Mouse (Mus musculus): ENCODE results near the gene Macrod2. TPM values are rescaled to one million over a fixed set of nuclear protein-coding genes. Genes with fewer than 3 reads are reported as not detected.

The Macrod2 gene
- polyA plus RNA-seq, 1 experiment from 2014 or later = 22.7 TPM

GRCm38 (mm10) chr2:140912179-140912578 lies 517.1 kb downstream of the Macrod2 start:
- H3K36me3 ChIP-seq = no peaks in the 10 kb centered on the region
- ATAC-seq (ENCODE audit: insufficient number of reproducible peaks, low FRiP score) = no peak
- H3K9ac ChIP-seq = no peak overlapping the region
- no peaks in the 10 kb centered on the region for H3K9me3 ChIP-seq (replicated peaks)
- no peak overlapping the region for H3K27ac ChIP-seq (ENCODE audit: poor library complexity, severe bottlenecking)
- no peak overlapping the region for H3K4me2 ChIP-seq
- H3K27me3 ChIP-seq (replicated peaks) = no peaks in the 10 kb centered on the region
- WGBS = 86% methylated on average over 1 of the region's 1 CpGs
- H3K4me3 ChIP-seq = no peak overlapping the region
- no peaks in the 10 kb centered on the region for H3K4me1 ChIP-seq (replicated peaks)

GRCm38 (mm10) chr2:140912931-140913330 lies 517.8 kb downstream of the Macrod2 start:
- ATAC-seq (ENCODE audit: insufficient number of reproducible peaks, low FRiP score) = no peak
- Histone ChIP-seq H3K9ac (no peak overlapping the region), H3K4me2 (no peak overlapping the region), H3K4me1 (replicated peaks) (no peaks in the 10 kb centered on the region), H3K9me3 (replicated peaks) (no peaks in the 10 kb centered on the region), H3K27ac (ENCODE audit: poor library complexity, severe bottlenecking) (no peak overlapping the region), H3K4me3 (no peak overlapping the region), H3K27me3 (replicated peaks) (no peaks in the 10 kb centered on the region), H3K36me3 (no peaks in the 10 kb centered on the region)
- 81% methylated on average over 2 of the region's 2 CpGs for WGBS

GRCm38 (mm10) chr2:140913679-140914412 lies 518.7 kb downstream of the Macrod2 start:
- Histone ChIP-seq H3K4me3 (no peak overlapping the region), H3K9me3 (replicated peaks) (no peaks in the 10 kb centered on the region), H3K9ac (no peak overlapping the region), H3K36me3 (no peaks in the 10 kb centered on the region), H3K4me2 (no peak overlapping the region), H3K4me1 (replicated peaks) (no peaks in the 10 kb centered on the region), H3K27me3 (replicated peaks) (no peaks in the 10 kb centered on the region), H3K27ac (ENCODE audit: poor library complexity, severe bottlenecking) (no peak overlapping the region)
- WGBS = 70% methylated on average over 7 of the region's 7 CpGs
- no peak for ATAC-seq (ENCODE audit: insufficient number of reproducible peaks, low FRiP score)

- no peak overlapping the region for H3K4me2 ChIP-seq
- H3K27me3 ChIP-seq (replicated peaks) = no peaks in the 10 kb centered on the region
- H3K9ac ChIP-seq = no peak overlapping the region
- no peaks in the 10 kb centered on the region for H3K9me3 ChIP-seq (replicated peaks)
- no peak overlapping the region for H3K4me3 ChIP-seq
- no peak for ATAC-seq (ENCODE audit: insufficient number of reproducible peaks, low FRiP score)
- H3K27ac ChIP-seq (ENCODE audit: poor library complexity, severe bottlenecking) = no peak overlapping the region
- no peaks in the 10 kb centered on the region for H3K36me3 ChIP-seq
- no peaks in the 10 kb centered on the region for H3K4me1 ChIP-seq (replicated peaks)
These were observed 531.8 kb downstream of the Macrod2 start for GRCm38 (mm10) chr2:140926922-140927321.

- Histone ChIP-seq H3K27me3 (replicated peaks) (no peaks in the 10 kb centered on the region), H3K4me1 (replicated peaks) (no peaks in the 10 kb centered on the region), H3K4me3 (no peak overlapping the region), H3K27ac (ENCODE audit: poor library complexity, severe bottlenecking) (no peak overlapping the region), H3K9me3 (replicated peaks) (no peaks in the 10 kb centered on the region), H3K9ac (no peak overlapping the region), H3K4me2 (no peak overlapping the region), H3K36me3 (no peaks in the 10 kb centered on the region)
- WGBS = 33% methylated on average over 1 of the region's 1 CpGs
- ATAC-seq (ENCODE audit: insufficient number of reproducible peaks, low FRiP score) = no peak
These were observed 539.4 kb downstream of the Macrod2 start for GRCm38 (mm10) chr2:140934483-140934882.

- 78% methylated on average over 3 of the region's 3 CpGs for WGBS
- Histone ChIP-seq H3K9ac (no peak overlapping the region), H3K27me3 (replicated peaks) (no peaks in the 10 kb centered on the region), H3K4me1 (replicated peaks) (no peaks in the 10 kb centered on the region), H3K4me3 (no peak overlapping the region), H3K9me3 (replicated peaks) (no peaks in the 10 kb centered on the region), H3K4me2 (no peak overlapping the region), H3K27ac (ENCODE audit: poor library complexity, severe bottlenecking) (no peak overlapping the region), H3K36me3 (no peaks in the 10 kb centered on the region)
- ATAC-seq (ENCODE audit: insufficient number of reproducible peaks, low FRiP score) = no peak
These were observed 554.4 kb downstream of the Macrod2 start for GRCm38 (mm10) chr2:140949461-140949860.

- ATAC-seq (ENCODE audit: insufficient number of reproducible peaks, low FRiP score) = no peak
- H3K9ac ChIP-seq = no peak overlapping the region
- no peak overlapping the region for H3K27ac ChIP-seq (ENCODE audit: poor library complexity, severe bottlenecking)
- no peak overlapping the region for H3K4me3 ChIP-seq
- 72% methylated on average over 2 of the region's 2 CpGs for WGBS
- no peaks in the 10 kb centered on the region for H3K36me3 ChIP-seq
- no peaks in the 10 kb centered on the region for H3K9me3 ChIP-seq (replicated peaks)
- no peaks in the 10 kb centered on the region for H3K27me3 ChIP-seq (replicated peaks)
- no peak overlapping the region for H3K4me2 ChIP-seq
- H3K4me1 ChIP-seq (replicated peaks) = no peaks in the 10 kb centered on the region
These were observed 564.1 kb downstream of the Macrod2 start for GRCm38 (mm10) chr2:140959246-140959645.

GRCm38 (mm10) chr2:140970181-140970580 lies 575.1 kb downstream of the Macrod2 start:
- Histone ChIP-seq H3K9ac (no peak overlapping the region), H3K36me3 (no peaks in the 10 kb centered on the region), H3K27me3 (replicated peaks) (no peaks in the 10 kb centered on the region), H3K4me3 (no peak overlapping the region), H3K9me3 (replicated peaks) (no peaks in the 10 kb centered on the region), H3K27ac (ENCODE audit: poor library complexity, severe bottlenecking) (no peak overlapping the region), H3K4me2 (no peak overlapping the region), H3K4me1 (replicated peaks) (no peaks in the 10 kb centered on the region)
- 61% methylated on average over 2 of the region's 2 CpGs for WGBS
- ATAC-seq (ENCODE audit: insufficient number of reproducible peaks, low FRiP score) = no peak

GRCm38 (mm10) chr2:140971845-140972244 lies 576.7 kb downstream of the Macrod2 start:
- no peak overlapping the region for H3K4me2 ChIP-seq
- 76% methylated on average over 5 of the region's 5 CpGs for WGBS
- no peaks in the 10 kb centered on the region for H3K27me3 ChIP-seq (replicated peaks)
- no peaks in the 10 kb centered on the region for H3K36me3 ChIP-seq
- ATAC-seq (ENCODE audit: insufficient number of reproducible peaks, low FRiP score) = no peak
- no peak overlapping the region for H3K4me3 ChIP-seq
- H3K4me1 ChIP-seq (replicated peaks) = no peaks in the 10 kb centered on the region
- H3K9ac ChIP-seq = no peak overlapping the region
- no peak overlapping the region for H3K27ac ChIP-seq (ENCODE audit: poor library complexity, severe bottlenecking)
- no peaks in the 10 kb centered on the region for H3K9me3 ChIP-seq (replicated peaks)

GRCm38 (mm10) chr2:140985670-140986372 lies 590.7 kb downstream of the Macrod2 start:
- Histone ChIP-seq H3K27ac (ENCODE audit: poor library complexity, severe bottlenecking) (no peak overlapping the region), H3K4me1 (replicated peaks) (no peaks in the 10 kb centered on the region), H3K27me3 (replicated peaks) (no peaks in the 10 kb centered on the region), H3K9ac (no peak overlapping the region), H3K4me3 (no peak overlapping the region), H3K9me3 (replicated peaks) (no peaks in the 10 kb centered on the region; the same call in 1 of the 2 replicates), H3K36me3 (no peaks in the 10 kb centered on the region), H3K4me2 (no peak overlapping the region)
- no peak for ATAC-seq (ENCODE audit: insufficient number of reproducible peaks, low FRiP score)
- WGBS = 77% methylated on average over 3 of the region's 3 CpGs

GRCm38 (mm10) chr2:141003846-141004245 lies 608.7 kb downstream of the Macrod2 start:
- no peaks in the 10 kb centered on the region for H3K27me3 ChIP-seq (replicated peaks)
- no peak for ATAC-seq (ENCODE audit: insufficient number of reproducible peaks, low FRiP score)
- no peak overlapping the region for H3K9ac ChIP-seq
- no peaks in the 10 kb centered on the region for H3K9me3 ChIP-seq (replicated peaks)
- H3K36me3 ChIP-seq = no peaks in the 10 kb centered on the region
- no peak overlapping the region for H3K4me2 ChIP-seq
- H3K27ac ChIP-seq (ENCODE audit: poor library complexity, severe bottlenecking) = no peak overlapping the region
- 82% methylated on average over 5 of the region's 5 CpGs for WGBS
- no peak overlapping the region for H3K4me3 ChIP-seq
- no peaks in the 10 kb centered on the region for H3K4me1 ChIP-seq (replicated peaks)

All from heart, embryonic 12.5 days (tissue).